21 mouse cellular contexts compared by ENCODE assay signal in the genomic region with DNA sequence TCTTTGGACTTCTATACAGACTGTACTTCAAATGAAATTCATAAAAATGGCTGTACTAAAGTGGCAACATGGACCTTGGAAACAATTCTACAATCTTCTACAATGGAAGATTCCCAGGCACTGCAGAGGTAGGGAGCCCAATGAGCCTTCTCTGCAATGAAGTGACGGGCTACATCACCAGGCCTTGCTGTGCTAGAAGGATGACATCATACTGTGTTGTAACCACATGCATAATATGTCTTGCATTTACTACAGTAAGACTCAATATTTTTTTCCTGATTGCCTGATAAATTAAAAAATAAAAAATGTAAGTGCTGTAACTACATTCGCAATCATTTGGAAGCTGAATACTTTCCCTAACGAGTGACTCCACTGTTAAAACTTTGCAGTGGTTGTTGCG. TPM values are rescaled to one million over a fixed set of nuclear protein-coding genes. Genes with fewer than 3 reads are reported as not detected.
DNase-seq lines count a peak whose midpoint lies in the region; ATAC-seq and TF ChIP-seq lines count a peak whose summit lies in the region.
"Had no signal": no experiment of that assay in that cellular context is flagged by ENCODE, and none has a peak within 500 bp of the region (broad histone marks: within the 10 kb centered on the region; RNA-seq: fewer than 3 reads in every experiment).

No protein-coding gene starts in this region.

- H3K9ac ChIP-seq in lung, postnatal 0 days (replicated peaks; ENCODE audit: low read depth), result no peak overlapping the region
- peak overlapping the region; percentile 57 for H3K9ac ChIP-seq in ES-Bruce4 (ENCODE audit: low read depth, poor library complexity, severe bottlenecking)
- H3K9ac ChIP-seq: forebrain, embryonic 13.5 days; hindbrain, embryonic 12.5 days; hindbrain, embryonic 15.5 days had no signal

- peak; percentile 24 for DNase-seq in lung, postnatal 0 days (ENCODE audit: low spot score)
- DNase-seq in lung, postnatal 25 days (ENCODE audit: low spot score), result no peak
- no peak for DNase-seq in frontal cortex, postnatal 36 days (ENCODE audit: low spot score in 2 of 2)
- no peak for DNase-seq in cerebellum, adult 9-11 months
- DNase-seq: adrenal gland, adult 8-10 months; adrenal gland, postnatal 25 days; cerebellum, adult 11-12 months; cerebellum, adult 8-10 months; gastrocnemius, adult 2 months; gastrocnemius, postnatal 14 days had no signal

- H3K27me3 ChIP-seq in lung, postnatal 0 days (replicated peaks; ENCODE audit: insufficient read depth, low read length), result no peaks in the 10 kb centered on the region
- H3K27me3 ChIP-seq in ES-Bruce4 (ENCODE audit: control insufficient read depth, insufficient read depth, low read length, poor library complexity, severe bottlenecking) (no peaks in the 10 kb centered on the region), myocyte (ENCODE audit: control insufficient read depth, insufficient read depth, insufficient read length) (no peaks in the 10 kb centered on the region)
- H3K27me3 ChIP-seq: CH12.LX; forebrain, embryonic 13.5 days; hindbrain, embryonic 12.5 days; hindbrain, embryonic 15.5 days had no signal

- TF ChIP-seq EP300 in lung, postnatal 0 days (IDR thresholded peaks at IDR 0.05), result no peak
- no peak for TF ChIP-seq EP300 in ES-Bruce4 (IDR thresholded peaks at IDR 0.05; ENCODE audit: insufficient read depth, low read depth, low read length)

- H3K36me3 ChIP-seq in lung, postnatal 0 days (ENCODE audit: insufficient read depth, low read length), result no peaks in the 10 kb centered on the region
- H3K36me3 ChIP-seq in ES-Bruce4 (ENCODE audit: control insufficient read depth, insufficient read depth, low read length, poor library complexity, severe bottlenecking), result no peaks in the 10 kb centered on the region; the same call in 1 of the 2 replicates
- H3K36me3 ChIP-seq in myocyte (ENCODE audit: control insufficient read depth, insufficient read depth), result no peaks in the 10 kb centered on the region
- H3K36me3 ChIP-seq: hindbrain, embryonic 12.5 days; hindbrain, embryonic 15.5 days had no signal

- TF ChIP-seq POLR2A in ES-Bruce4 (IDR thresholded peaks at IDR 0.05; ENCODE audit: insufficient read depth, low read length) (no peak), myocyte (IDR thresholded peaks at IDR 0.05; ENCODE audit: insufficient read length, low read depth) (no peak)

- no peak overlapping the region for H3K4me3 ChIP-seq in lung, postnatal 0 days (ENCODE audit: low read depth, low read length)
- H3K4me3 ChIP-seq in ES-Bruce4 (ENCODE audit: low read depth, low read length) (no peak overlapping the region), myocyte (no peak overlapping the region)
- H3K4me3 ChIP-seq: forebrain, embryonic 10.5 days; forebrain, embryonic 13.5 days; gastrocnemius, adult 2 months; hindbrain, embryonic 12.5 days; hindbrain, embryonic 15.5 days had no signal

- no peak overlapping the region for H3K27ac ChIP-seq in lung, postnatal 0 days (ENCODE audit: low read length)
- H3K27ac ChIP-seq in ES-Bruce4 (ENCODE audit: insufficient read depth, low read length), result peak overlapping the region; percentile 59
- H3K27ac ChIP-seq: forebrain, embryonic 10.5 days; forebrain, embryonic 13.5 days; gastrocnemius, adult 2 months; hindbrain, embryonic 12.5 days; hindbrain, embryonic 15.5 days had no signal

- no peak overlapping the region for H3K4me2 ChIP-seq in lung, postnatal 0 days (replicated peaks; ENCODE audit: low read depth, low read length)
- no peak overlapping the region for H3K4me2 ChIP-seq in myocyte (ENCODE audit: low read depth)
- H3K4me2 ChIP-seq: forebrain, embryonic 13.5 days; heart, embryonic 11.5 days; hindbrain, embryonic 12.5 days; hindbrain, embryonic 15.5 days had no signal

- H3ac ChIP-seq in myocyte (ENCODE audit: control insufficient read depth, insufficient read length), result no peak overlapping the region

- 82% methylated on average over 4 of the region's 4 CpGs for WGBS in lung, postnatal 0 days

- no peaks in the 10 kb centered on the region for H3K4me1 ChIP-seq in lung, postnatal 0 days (ENCODE audit: insufficient read depth, low read depth, low read length)
- H3K4me1 ChIP-seq in ES-Bruce4 (ENCODE audit: control insufficient read depth, insufficient read depth, low read length), result peaks cover 2% of the 10 kb centered on the region

- peaks cover 100% of the 10 kb centered on the region for H3K79me2 ChIP-seq in myocyte (ENCODE audit: control insufficient read depth, insufficient read depth)

- ATAC-seq in lung, postnatal 0 days, result no peak
- ATAC-seq: activated CD4-positive, CD25-positive, alpha-beta regulatory T cell, adult 4 months; forebrain, embryonic 13.5 days; forebrain, embryonic 16.5 days; intestine, postnatal 0 days had no signal

- no peaks in the 10 kb centered on the region for H3K9me3 ChIP-seq in lung, postnatal 0 days (ENCODE audit: low read length)
- no peaks in the 10 kb centered on the region for H3K9me3 ChIP-seq in ES-Bruce4 (replicated peaks; ENCODE audit: control insufficient read depth, insufficient read depth, low read length, poor library complexity, severe bottlenecking)
- H3K9me3 ChIP-seq: forebrain, embryonic 13.5 days; hindbrain, embryonic 12.5 days; hindbrain, embryonic 15.5 days had no signal

- no peak for TF ChIP-seq CTCF in lung, postnatal 0 days (IDR thresholded peaks at IDR 0.05)
- no peak for TF ChIP-seq CTCF in ES-Bruce4 (IDR thresholded peaks at IDR 0.05; ENCODE audit: low read depth, low read length)

TF ChIP-seq in myocyte, 11 proteins besides CTCF, POLR2A, EP300 and RAD21:
- peak; percentile 18; the same call in 1 of the 2 replicates for TF ChIP-seq CEBPB (IDR thresholded peaks at IDR 0.05; ENCODE audit: insufficient read depth, poor library complexity, severe bottlenecking)
- TF ChIP-seq TCF12 (IDR thresholded peaks at IDR 0.05; ENCODE audit: insufficient read depth, poor library complexity, severe bottlenecking), result no peak

RNA-seq across cellular contexts. Expression of a gene that starts 7.6 kb away (rescaled TPM):
- 47.5 and 54.3 TPM in 2 replicates for polyA plus RNA-seq in lung, postnatal 0 days (2015; fragmentation: Nextera tagmentation; extraction: Ambion mirVana)
- 213 and 223 TPM in 2 replicates for polyA plus RNA-seq in ES-Bruce4 (2011; ENCODE audit: insufficient read depth, insufficient read length, low read depth, missing spikeins)
- polyA plus RNA-seq in myocyte (2012; fragmentation: generic; extraction: Trizol), result 45.6 TPM

RNA-seq across cellular contexts. Expression of a gene that starts 42.7 kb away (rescaled TPM):
- polyA plus RNA-seq in lung, postnatal 0 days (2015; fragmentation: Nextera tagmentation; extraction: Ambion mirVana), result 19.2 and 22.4 TPM in 2 replicates
- polyA plus RNA-seq in ES-Bruce4 (2011; ENCODE audit: insufficient read depth, insufficient read length, low read depth, missing spikeins) (92.7 and 103 TPM in 2 replicates), myocyte (2012; fragmentation: generic; extraction: Trizol) (36.3 TPM)
